Mouse (Mus musculus) right cerebral cortex, postnatal 36 days (tissue): ENCODE measurements around the gene Chrdl2.

ENCODE experiments used
- DNase-seq, 2 experiments: peaks; one replicate each; pipeline ENCODE4 v3.0.0; 2022; ENCODE audit warnings: low spot score in 2 of 2, mixed read lengths in 1 of 2

Gene Chrdl2

GRCm38 (mm10) chr7:99982256-99983242 lies 23.4 kb upstream of the Chrdl2 start:
- DNase-seq: peak; percentile 32 to 59

GRCm38 (mm10) chr7:99988725-99989124 lies 17.2 kb upstream of the Chrdl2 start:
- DNase-seq: peak; percentile 43 to 44

GRCm38 (mm10) chr7:99989844-99990760 lies 15.9 kb upstream of the Chrdl2 start:
- no peak for DNase-seq

GRCm38 (mm10) chr7:99990990-99991707 lies 14.8 kb upstream of the Chrdl2 start:
- DNase-seq: no peak

DNA sequence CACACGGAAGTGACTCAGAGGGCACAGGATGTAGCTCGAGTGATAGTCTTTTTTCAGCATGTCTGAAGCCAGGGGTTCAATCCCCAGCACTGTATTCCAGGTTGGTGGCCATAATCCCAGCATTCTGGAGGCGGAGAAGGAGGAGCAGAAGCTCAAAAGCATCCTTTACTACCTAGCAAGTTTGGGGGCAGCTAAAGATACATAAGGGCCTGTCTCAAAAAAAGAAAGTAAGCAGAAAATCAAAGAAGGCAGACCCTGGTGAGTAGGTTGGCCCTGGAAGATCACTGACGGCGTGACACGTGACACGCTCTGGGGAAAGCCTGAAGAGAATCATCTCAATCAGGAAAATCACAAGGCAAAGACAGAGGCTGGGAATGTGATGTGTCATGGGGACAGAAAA lies 12.8 kb upstream of the Chrdl2 start:
- no peak for DNase-seq

DNA sequence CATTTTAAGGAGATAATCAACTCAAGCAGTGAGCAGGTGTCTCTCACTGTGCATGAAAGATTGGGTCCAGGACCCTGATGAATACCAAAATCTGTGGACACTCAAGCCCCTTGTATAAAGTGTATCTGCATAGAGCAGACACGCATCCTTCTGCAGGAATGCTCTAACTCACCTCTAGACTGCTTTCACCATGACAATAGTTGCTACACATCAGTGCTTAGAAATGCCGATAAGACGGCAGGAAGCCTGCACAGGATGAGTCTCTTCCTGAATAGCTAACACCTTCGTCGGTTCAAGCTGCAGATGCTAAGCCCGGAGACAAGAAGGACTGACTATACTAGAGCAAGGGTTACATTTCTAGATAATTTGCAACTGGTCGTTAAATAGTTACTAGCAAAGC lies 10.8 kb upstream of the Chrdl2 start:
- DNase-seq: no peak

- DNase-seq: no peak
Measured at GRCm38 (mm10) chr7:99998668-99999067, 7.3 kb upstream of the Chrdl2 start.

- no peak for DNase-seq
Measured at GRCm38 (mm10) chr7:100003781-100004180, 2.2 kb upstream of the Chrdl2 start.

- no peak for DNase-seq
Measured at GRCm38 (mm10) chr7:100006411-100006810, 439 bp downstream of the Chrdl2 start.

DNA sequence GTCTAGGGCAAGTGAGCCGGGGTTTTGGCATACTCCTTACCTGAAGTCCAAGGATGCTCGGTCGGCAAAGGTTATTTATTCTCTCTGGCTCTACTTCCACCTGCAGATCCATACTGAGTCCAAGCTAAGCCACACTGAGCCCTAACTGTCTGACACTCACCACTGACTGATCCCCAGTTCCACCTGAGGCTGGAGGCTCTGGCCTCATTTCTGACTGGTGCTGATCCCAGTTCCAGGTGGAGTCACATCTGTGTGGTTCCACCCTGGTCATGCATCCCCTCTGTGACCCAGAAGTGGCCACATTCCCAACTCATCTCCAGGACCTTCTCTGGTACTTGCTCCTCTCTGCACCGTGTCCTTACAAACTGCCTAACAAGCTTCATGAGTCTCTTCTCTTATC lies 2.8 kb downstream of the Chrdl2 start:
- DNase-seq: no peak

- DNase-seq: peak; percentile 22 to 24
Measured at GRCm38 (mm10) chr7:100009640-100010039, 3.7 kb downstream of the Chrdl2 start.

- no peak for DNase-seq
Measured at GRCm38 (mm10) chr7:100010711-100011110, 4.7 kb downstream of the Chrdl2 start.

- DNase-seq: no peak
Measured at GRCm38 (mm10) chr7:100012085-100012484, 6.1 kb downstream of the Chrdl2 start.

GRCm38 (mm10) chr7:100012515-100012914 lies 6.5 kb downstream of the Chrdl2 start:
- no peak for DNase-seq

- no peak for DNase-seq
Measured at GRCm38 (mm10) chr7:100014123-100014600, 8.2 kb downstream of the Chrdl2 start.

- DNase-seq: peak; percentile 22 to 32
Measured at GRCm38 (mm10) chr7:100017056-100017455, 11.1 kb downstream of the Chrdl2 start.

DNA sequence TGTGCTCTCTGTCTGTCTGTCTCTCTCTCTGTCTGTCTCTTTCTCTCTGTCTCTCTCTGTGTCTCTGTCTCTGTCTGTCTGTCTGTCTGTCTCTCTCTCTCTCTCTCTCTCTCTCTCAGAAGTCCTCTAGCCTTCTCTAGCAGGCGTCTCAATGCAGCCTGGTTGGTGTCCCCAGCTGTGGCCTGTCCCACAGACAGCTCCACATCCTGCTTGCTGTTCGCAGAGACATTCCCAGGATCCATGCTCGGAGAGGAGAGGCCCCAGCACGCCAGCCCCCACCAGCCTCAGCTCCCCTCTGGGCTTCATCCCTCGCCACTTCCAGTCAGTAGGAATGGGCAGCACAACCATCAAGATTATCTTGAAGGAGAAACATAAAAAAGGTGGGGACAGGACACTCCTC lies 21.4 kb downstream of the Chrdl2 start:
- DNase-seq: no peak

GRCm38 (mm10) chr7:100029307-100029706 lies 23.3 kb downstream of the Chrdl2 start:
- DNase-seq: no peak

- DNase-seq: no peak
Measured at GRCm38 (mm10) chr7:100030996-100031749, 25.2 kb downstream of the Chrdl2 start.

DNA sequence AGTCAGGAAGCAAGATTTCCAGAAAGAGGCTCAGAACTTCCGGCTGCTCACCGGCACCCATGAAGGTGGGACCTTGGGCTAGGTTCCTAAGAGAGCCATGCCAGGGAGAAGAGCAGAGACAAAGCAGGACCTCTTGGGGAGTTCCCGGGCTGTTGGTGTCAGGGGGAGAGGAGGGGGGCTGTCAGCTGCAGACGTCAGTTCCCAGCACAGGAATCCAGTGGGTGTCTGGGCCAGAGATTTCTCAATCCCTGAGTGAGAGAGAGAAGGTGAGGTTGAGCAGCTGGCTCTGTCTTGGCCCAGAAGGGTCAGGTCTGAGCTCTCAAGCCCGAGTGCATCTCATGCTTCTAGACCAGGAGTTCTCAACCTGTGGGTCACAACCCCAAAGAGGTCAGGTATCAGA lies 27.7 kb downstream of the Chrdl2 start:
- DNase-seq: no peak
